Mouse (Mus musculus): ENCODE data around the gene Cog5. TPM values are rescaled to one million over a fixed set of nuclear protein-coding genes. Genes with fewer than 3 reads are reported as not detected.
"Not testable (repeated sequence)": the region's sequence is repeated elsewhere in the genome, so short reads cannot be mapped to it uniquely, and the experiment has no call there.

Gene Cog5
- 24.2 and 27.6 TPM in 2 replicates for polyA plus RNA-seq (2015; fragmentation: Nextera tagmentation; extraction: Ambion mirVana)

GRCm38 (mm10) chr12:31654197-31654964, at the start of gene Cog5, which contains the start of gene Dus4l:
Gene Cog5, plus strand, starts transcription at chr12:31654869.
Gene Dus4l, minus strand, starts transcription at chr12:31654826.
- peak; percentile 98 for ATAC-seq
- Histone ChIP-seq H3K4me3 (peak within 1 kb of the TSS; percentile 87), H3K9me3 (replicated peaks) (no peaks in the 10 kb centered on the region), H3K9ac (peak within 1 kb of the TSS; percentile 83), H3K36me3 (ENCODE audit: poor library complexity, severe bottlenecking) (no peaks in the 10 kb centered on the region), H3K4me1 (peaks cover 10% of the 10 kb centered on the region), H3K27me3 (no peaks in the 10 kb centered on the region), H3K4me2 (peak within 1 kb of the TSS; percentile 80), H3K27ac (peak within 1 kb of the TSS; percentile 28)
- WGBS = under 1% methylated on average over 47 of the region's 47 CpGs

DNA sequence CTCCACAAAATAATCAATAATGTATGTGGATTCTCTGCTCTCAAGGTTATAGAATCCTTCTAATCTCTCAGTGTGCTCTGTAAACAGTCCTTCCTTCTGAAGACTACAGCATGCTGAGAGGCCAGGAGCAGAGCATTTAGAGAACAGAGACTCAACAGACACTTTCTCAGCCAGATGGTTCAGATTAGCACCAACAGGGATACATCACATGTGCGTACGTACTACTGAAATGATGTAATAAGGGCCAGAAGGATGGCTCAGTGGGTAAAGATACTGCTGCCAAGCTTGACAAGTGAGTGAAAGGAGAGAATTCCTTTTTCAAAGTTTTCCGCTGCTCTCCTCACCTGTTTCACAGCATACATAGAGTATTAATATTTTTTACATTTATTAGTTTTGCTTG, 49.8 kb upstream of the Cog5 start:
- no peak overlapping the region for H3K27ac ChIP-seq
- WGBS = 82% methylated on average over 3 of the region's 3 CpGs

DNA sequence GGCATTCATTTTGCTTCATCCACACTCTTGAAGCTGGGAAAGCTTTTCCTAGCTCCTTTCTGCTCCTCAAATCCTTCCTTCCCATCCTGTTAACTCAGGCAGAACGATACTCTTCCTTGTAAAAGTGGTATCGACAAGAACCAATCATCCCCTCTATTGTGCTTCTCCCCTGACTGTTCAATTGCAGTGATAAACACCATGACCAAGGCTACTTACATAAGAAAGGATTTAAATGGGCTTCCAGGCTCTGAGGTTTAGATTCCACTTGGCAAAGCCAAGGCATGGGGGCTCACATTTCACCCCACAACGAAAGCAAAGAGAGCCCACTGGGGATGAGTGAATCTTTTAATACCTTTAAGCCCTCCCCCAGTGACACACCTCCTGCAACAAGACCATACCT, 46.5 kb upstream of the Cog5 start:
- no peaks in the 10 kb centered on the region for H3K9me3 ChIP-seq (replicated peaks)
- H3K9ac ChIP-seq = no peak overlapping the region
- H3K4me1 ChIP-seq = no peaks in the 10 kb centered on the region
- H3K36me3 ChIP-seq (ENCODE audit: poor library complexity, severe bottlenecking) = no peaks in the 10 kb centered on the region
- H3K27me3 ChIP-seq = no peaks in the 10 kb centered on the region
- H3K27ac ChIP-seq = no peak overlapping the region
- H3K4me3 ChIP-seq = no peak overlapping the region
- WGBS = 6% methylated on average over 3 of the region's 3 CpGs
- ATAC-seq = no peak
- H3K4me2 ChIP-seq = no peak overlapping the region

More for the DNA sequence above, 49.8 kb upstream of the Cog5 start:
- Histone ChIP-seq H3K9me3 (replicated peaks) (no peaks in the 10 kb centered on the region), H3K9ac (no peak overlapping the region), H3K4me1 (no peaks in the 10 kb centered on the region), H3K36me3 (ENCODE audit: poor library complexity, severe bottlenecking) (no peaks in the 10 kb centered on the region), H3K4me2 (no peak overlapping the region), H3K27me3 (no peaks in the 10 kb centered on the region), H3K4me3 (no peak overlapping the region)
- ATAC-seq = no peak

DNA sequence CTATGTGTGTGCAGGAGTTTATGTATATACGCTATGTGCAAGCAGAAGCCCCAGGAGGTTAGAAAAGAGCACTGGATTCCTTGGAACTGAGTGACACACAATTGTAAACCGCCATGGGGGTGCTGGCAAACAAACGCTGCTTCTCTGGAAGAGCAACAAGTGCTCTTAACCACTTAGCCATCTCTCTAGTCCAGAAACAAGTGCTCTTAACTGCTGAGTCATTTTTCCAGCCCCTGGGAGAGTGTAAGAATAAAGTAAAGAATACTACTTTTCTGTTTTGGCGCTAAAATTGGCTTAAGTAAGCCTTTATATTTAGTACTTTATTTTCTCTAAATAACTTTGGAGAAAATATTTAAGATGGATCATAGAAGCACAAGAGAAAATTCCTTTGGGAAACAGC, 41.3 kb upstream of the Cog5 start:
- H3K9ac ChIP-seq = no peak overlapping the region
- no peak for ATAC-seq
- WGBS = 58% methylated on average over 4 of the region's 4 CpGs
- H3K4me2 ChIP-seq = no peak overlapping the region
- H3K9me3 ChIP-seq (replicated peaks) = no peaks in the 10 kb centered on the region
- no peaks in the 10 kb centered on the region for H3K27me3 ChIP-seq
- H3K4me3 ChIP-seq = no peak overlapping the region
- H3K36me3 ChIP-seq (ENCODE audit: poor library complexity, severe bottlenecking) = peaks cover 12% of the 10 kb centered on the region; the same call in 1 of the 2 replicates
- H3K27ac ChIP-seq = no peak overlapping the region
- no peaks in the 10 kb centered on the region for H3K4me1 ChIP-seq

DNA sequence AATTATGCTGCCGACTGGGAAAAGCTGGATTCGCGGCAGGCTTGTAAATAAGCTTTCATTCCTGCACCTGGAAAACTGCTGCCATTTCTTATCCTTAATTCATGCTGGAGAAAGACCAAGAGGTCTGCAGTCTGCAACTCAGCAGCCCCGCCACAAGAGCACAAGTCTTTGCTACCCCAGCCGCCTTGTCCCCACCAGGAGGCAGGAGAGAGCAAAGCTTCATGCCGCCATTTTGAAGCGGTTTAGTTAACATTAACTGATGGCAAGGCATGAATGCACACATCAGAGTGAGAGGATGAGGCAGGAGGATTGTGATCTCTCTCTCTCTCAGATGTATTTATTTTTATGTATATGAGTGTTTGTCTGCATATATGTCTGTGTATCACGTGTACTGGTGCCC, 34.6 kb upstream of the Cog5 start:
- H3K4me2 ChIP-seq = no peak overlapping the region
- no peaks in the 10 kb centered on the region for H3K9me3 ChIP-seq (replicated peaks)
- ATAC-seq = no peak
- H3K9ac ChIP-seq = no peak overlapping the region
- H3K36me3 ChIP-seq (ENCODE audit: poor library complexity, severe bottlenecking) = peaks cover 11% of the 10 kb centered on the region
- no peaks in the 10 kb centered on the region for H3K4me1 ChIP-seq
- H3K27me3 ChIP-seq = no peaks in the 10 kb centered on the region
- H3K4me3 ChIP-seq = no peak overlapping the region
- no peak overlapping the region for H3K27ac ChIP-seq
- 89% methylated on average over 8 of the region's 8 CpGs for WGBS

GRCm38 (mm10) chr12:31625016-31625415, 29.7 kb upstream of the Cog5 start:
- H3K27ac ChIP-seq = no peak overlapping the region
- WGBS = 98% methylated on average over 1 of the region's 1 CpGs
- H3K9ac ChIP-seq = no peak overlapping the region
- no peaks in the 10 kb centered on the region for H3K9me3 ChIP-seq (replicated peaks)
- ATAC-seq = no peak
- H3K4me3 ChIP-seq = no peak overlapping the region
- H3K27me3 ChIP-seq = no peaks in the 10 kb centered on the region
- H3K36me3 ChIP-seq (ENCODE audit: poor library complexity, severe bottlenecking) = peaks cover 14% of the 10 kb centered on the region; the same call in 1 of the 2 replicates
- no peaks in the 10 kb centered on the region for H3K4me1 ChIP-seq
- H3K4me2 ChIP-seq = no peak overlapping the region

DNA sequence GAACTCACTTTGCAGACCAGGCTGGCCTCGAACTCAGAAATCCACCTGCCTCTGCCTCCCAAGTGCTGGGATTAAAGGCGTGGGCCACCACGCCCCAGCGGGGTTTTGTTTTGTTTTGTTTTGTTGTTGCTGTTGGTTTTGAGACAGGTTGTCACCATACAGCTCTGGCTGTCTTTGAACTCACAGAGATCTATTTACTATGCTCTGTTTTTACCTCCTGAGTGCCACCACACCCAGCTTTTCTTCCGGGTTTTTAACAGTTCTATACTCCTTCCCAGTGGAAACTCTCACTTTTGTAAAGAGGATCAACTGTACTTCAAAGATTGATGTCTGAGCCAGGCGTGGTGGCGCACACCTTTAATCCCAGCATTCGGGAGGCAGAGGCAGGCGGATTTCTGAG, 26.3 kb upstream of the Cog5 start:
- H3K27me3 ChIP-seq; H3K4me2 ChIP-seq; H3K4me3 ChIP-seq; H3K9me3 ChIP-seq (replicated peaks); ATAC-seq; H3K9ac ChIP-seq; H3K27ac ChIP-seq; H3K4me1 ChIP-seq: not testable (repeated sequence)
- WGBS = 89% methylated on average over 9 of the region's 9 CpGs
- peaks cover 13% of the 10 kb centered on the region; the same call in 1 of the 2 replicates for H3K36me3 ChIP-seq (ENCODE audit: poor library complexity, severe bottlenecking)

DNA sequence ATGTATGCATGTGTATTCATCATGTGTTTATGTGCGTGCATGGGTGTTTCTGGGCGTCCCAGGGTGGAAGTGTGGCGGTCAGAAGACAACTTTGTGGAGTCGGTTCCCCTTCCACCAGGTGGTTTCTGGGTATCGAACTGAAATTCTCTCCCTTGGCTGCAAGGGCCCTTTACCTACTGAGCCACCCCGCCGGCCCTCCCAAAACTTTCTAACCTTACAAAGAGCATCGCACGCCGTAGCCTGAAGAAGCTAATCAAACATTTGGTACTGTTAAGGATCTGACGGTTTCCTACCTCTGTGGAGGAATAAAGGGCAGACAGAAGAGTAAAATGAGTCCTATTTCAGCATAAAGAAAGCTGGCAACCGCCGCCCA, 20.7 kb upstream of the Cog5 start:
- Histone ChIP-seq H3K4me3 (peak overlapping the region; percentile 58), H3K4me1 (peaks cover 8% of the 10 kb centered on the region), H3K27ac (peak overlapping the region; percentile 4; the same call in 1 of the 2 replicates), H3K4me2 (peak overlapping the region; percentile 76), H3K9me3 (replicated peaks) (no peaks in the 10 kb centered on the region), H3K27me3 (no peaks in the 10 kb centered on the region), H3K36me3 (ENCODE audit: poor library complexity, severe bottlenecking) (peaks cover 4% of the 10 kb centered on the region; the same call in 1 of the 2 replicates), H3K9ac (peak overlapping the region; percentile 83)
- peak; percentile 14 for ATAC-seq
- WGBS = 11% methylated on average over 13 of the region's 13 CpGs

GRCm38 (mm10) chr12:31634343-31635239, 20.1 kb upstream of the Cog5 start, which contains the start of gene Bcap29:
Gene Bcap29, minus strand, starts transcription at chr12:31634658.
- Histone ChIP-seq H3K4me3 (peak within 1 kb of the TSS; percentile 58), H3K9ac (peak within 1 kb of the TSS; percentile 83), H3K4me1 (peaks cover 8% of the 10 kb centered on the region), H3K36me3 (ENCODE audit: poor library complexity, severe bottlenecking) (peaks cover 4% of the 10 kb centered on the region; the same call in 1 of the 2 replicates), H3K27ac (peak within 1 kb of the TSS; percentile 40), H3K9me3 (replicated peaks) (no peaks in the 10 kb centered on the region), H3K4me2 (peak within 1 kb of the TSS; percentile 76), H3K27me3 (no peaks in the 10 kb centered on the region)
- 2% methylated on average over 64 of the region's 73 CpGs for WGBS
- ATAC-seq = peak; percentile 88

DNA sequence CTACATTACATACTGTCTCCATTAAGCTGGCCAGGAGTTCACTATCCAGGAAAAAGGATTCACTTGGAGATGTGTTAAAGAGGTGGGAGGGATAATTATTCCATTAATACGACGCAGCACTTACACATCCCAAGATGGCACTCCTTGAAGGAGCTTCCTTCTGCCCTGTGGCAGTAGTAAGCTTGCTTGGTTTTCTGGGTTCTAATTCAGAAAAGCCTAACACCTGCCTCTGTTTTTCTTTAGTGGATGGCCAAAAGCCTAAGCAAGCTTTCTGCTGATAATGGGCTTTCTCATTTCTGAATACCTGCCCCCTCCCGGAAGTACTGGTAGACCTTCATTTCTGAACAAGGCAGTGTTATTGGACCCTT, 19.4 kb upstream of the Cog5 start:
- H3K36me3 ChIP-seq (ENCODE audit: poor library complexity, severe bottlenecking) = peaks cover 3% of the 10 kb centered on the region; the same call in 1 of the 2 replicates
- H3K9me3 ChIP-seq (replicated peaks) = no peaks in the 10 kb centered on the region
- WGBS = 83% methylated on average over 3 of the region's 3 CpGs
- no peak; the same call in 1 of the 2 replicates for ATAC-seq
- no peak overlapping the region for H3K27ac ChIP-seq
- H3K27me3 ChIP-seq = no peaks in the 10 kb centered on the region
- H3K4me3 ChIP-seq = no peak overlapping the region
- H3K4me1 ChIP-seq = peaks cover 8% of the 10 kb centered on the region
- peak overlapping the region; percentile 76 for H3K4me2 ChIP-seq
- H3K9ac ChIP-seq = no peak overlapping the region

DNA sequence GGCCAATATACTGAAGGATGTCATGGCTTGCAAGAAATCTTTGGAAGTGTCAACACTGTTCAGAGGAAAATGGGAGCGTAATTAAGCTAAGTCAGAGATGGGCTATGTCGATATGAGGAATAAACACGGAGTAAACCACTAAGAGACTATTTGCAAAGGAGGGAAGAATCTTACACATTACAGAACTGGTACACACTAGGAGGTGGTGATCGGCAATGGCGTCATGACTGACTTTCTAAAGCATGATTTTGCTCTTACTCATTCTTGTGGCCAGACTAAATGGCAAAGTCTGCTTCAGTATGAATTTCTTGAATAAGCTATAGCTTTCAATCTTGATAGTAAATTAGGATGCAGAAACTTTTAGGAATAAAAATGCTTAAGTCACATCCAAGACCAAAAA, 1.1 kb upstream of the Cog5 start:
- no peaks in the 10 kb centered on the region for H3K9me3 ChIP-seq (replicated peaks)
- no peak overlapping the region for H3K27ac ChIP-seq
- peak overlapping the region; percentile 87 for H3K4me3 ChIP-seq
- WGBS = 78% methylated on average over 5 of the region's 5 CpGs
- peaks cover 10% of the 10 kb centered on the region for H3K4me1 ChIP-seq
- ATAC-seq = no peak
- no peaks in the 10 kb centered on the region for H3K36me3 ChIP-seq (ENCODE audit: poor library complexity, severe bottlenecking)
- peak overlapping the region; percentile 20 for H3K4me2 ChIP-seq
- H3K9ac ChIP-seq = no peak overlapping the region
- no peaks in the 10 kb centered on the region for H3K27me3 ChIP-seq

GRCm38 (mm10) chr12:31654965-31655477, 352 bp downstream of the Cog5 start:
- peak overlapping the region; percentile 83 for H3K9ac ChIP-seq
- H3K4me2 ChIP-seq = peak overlapping the region; percentile 80
- peak; percentile 68; the same call in 1 of the 2 replicates for ATAC-seq
- under 1% methylated on average over 29 of the region's 29 CpGs for WGBS
- peak overlapping the region; percentile 25; the same call in 1 of the 2 replicates for H3K27ac ChIP-seq
- H3K9me3 ChIP-seq (replicated peaks) = no peaks in the 10 kb centered on the region
- no peaks in the 10 kb centered on the region for H3K36me3 ChIP-seq (ENCODE audit: poor library complexity, severe bottlenecking)
- no peaks in the 10 kb centered on the region for H3K27me3 ChIP-seq
- H3K4me1 ChIP-seq = peaks cover 10% of the 10 kb centered on the region
- peak overlapping the region; percentile 87 for H3K4me3 ChIP-seq

Measured in forebrain, embryonic 13.5 days (tissue).